Mouse (Mus musculus) heart, embryonic 11.5 days (tissue): ENCODE data around the gene Chek2. TPM values are rescaled to one million over a fixed set of nuclear protein-coding genes. Genes with fewer than 3 reads are reported as not detected.

Experiments used
- ATAC-seq: fragments of 200-750 bp; cut with Nextera tagmentation; replicated peaks from 2 replicates; pipeline ENCODE4 v1.8.0; 2017; ENCODE audit warnings: moderate library complexity; ENCODE audit not compliant: insufficient number of reproducible peaks, low FRiP score, low TSS enrichment
- H3K27ac ChIP-seq: fragments of 300-500 bp; sonication (generic); 2 replicates; pipeline ENCODE4 v1.5.1; 2014; ENCODE audit warnings: mild to moderate bottlenecking, low read depth, low read length
- H3K27me3 ChIP-seq: fragments of 300-500 bp; sonication (generic); 2 replicates; pipeline ENCODE4 v1.6.1; 2014; ENCODE audit warnings: mild to moderate bottlenecking, low read length, mixed read lengths; ENCODE audit not compliant: control insufficient read depth, insufficient read depth
- H3K36me3 ChIP-seq: fragments of 300-500 bp; sonication (generic); 2 replicates; pipeline ENCODE4 v1.6.1; 2014; ENCODE audit warnings: mild to moderate bottlenecking, low read length, moderate library complexity, mixed read lengths; ENCODE audit not compliant: control insufficient read depth, insufficient read depth
- H3K4me1 ChIP-seq: fragments of 300-500 bp; sonication (generic); 2 replicates; pipeline ENCODE4 v1.6.1; 2014; ENCODE audit warnings: low read length; ENCODE audit not compliant: control insufficient read depth, insufficient read depth
- H3K4me2 ChIP-seq: fragments of 300-500 bp; sonication (generic); 2 replicates; pipeline ENCODE4 v1.6.1; 2014; ENCODE audit warnings: mild to moderate bottlenecking, moderate library complexity
- H3K4me3 ChIP-seq: fragments of 300-500 bp; sonication (generic); 2 replicates; pipeline ENCODE4 v1.5.1; 2014; ENCODE audit warnings: low read depth, low read length
- H3K9ac ChIP-seq: fragments of 300-500 bp; sonication (generic); 2 replicates; pipeline ENCODE4 v1.6.1; 2014; ENCODE audit warnings: mild to moderate bottlenecking, low read depth, low read length, moderate library complexity
- H3K9me3 ChIP-seq: fragments of 300-500 bp; sonication (generic); replicated peaks from 2 replicates; pipeline ENCODE4 v1.6.1; 2016; ENCODE audit warnings: low read length; ENCODE audit not compliant: control insufficient read depth
- WGBS: fragments of 180-500 bp; shearing (Covaris S2); extraction: QIAGEN DNeasy Blood & Tissue Kit; methylation state at CpG from one replicate; pipeline ENCODE4 v1.1.7; 2014; ENCODE audit not compliant: insufficient replicate concordance; 5-methylcytosine and 5-hydroxymethylcytosine counted together
- polyA plus RNA-seq: library from polyadenylated mRNA; unstranded; fragments of >200 nt; fragmentation: Nextera tagmentation; extraction: Ambion mirVana; gene quantifications from 2 replicates; pipeline ENCODE4 v1.2.1, GENCODE M21; 2014

Gene Chek2
- polyA plus RNA-seq, 1 experiment from 2014 or later: 27.1 TPM

- H3K9ac ChIP-seq: no peak overlapping the region
- H3K36me3 ChIP-seq: no peaks in the 10 kb centered on the region; the same call in 1 of the 2 replicates
- no peak overlapping the region for H3K27ac ChIP-seq
- ATAC-seq: no peak
- H3K4me2 ChIP-seq: no peak overlapping the region
- H3K4me1 ChIP-seq: peaks cover 25% of the 10 kb centered on the region
- 89% methylated on average over 1 of the region's 1 CpGs for WGBS
- no peaks in the 10 kb centered on the region for H3K27me3 ChIP-seq
- H3K4me3 ChIP-seq: no peak overlapping the region
- no peaks in the 10 kb centered on the region for H3K9me3 ChIP-seq
Observed at GRCm38 (mm10) chr5:110806676-110807075, 33.1 kb upstream of the Chek2 start.

GRCm38 (mm10) chr5:110807453-110807852 is 32.3 kb upstream of the Chek2 start:
- Histone ChIP-seq H3K27ac (peak overlapping the region; percentile 54; the same call in 1 of the 2 replicates), H3K4me2 (peak overlapping the region; percentile 98), H3K4me1 (peaks cover 25% of the 10 kb centered on the region), H3K9me3 (no peaks in the 10 kb centered on the region), H3K4me3 (peak overlapping the region; percentile 93), H3K36me3 (no peaks in the 10 kb centered on the region; the same call in 1 of the 2 replicates), H3K27me3 (no peaks in the 10 kb centered on the region), H3K9ac (peak overlapping the region; percentile 83)
- WGBS: 82% methylated on average over 4 of the region's 4 CpGs
- ATAC-seq: no peak

GRCm38 (mm10) chr5:110808061-110808631 is 31.6 kb upstream of the Chek2 start:
- Histone ChIP-seq H3K9ac (peak overlapping the region; percentile 83), H3K4me2 (peak overlapping the region; percentile 98), H3K27me3 (no peaks in the 10 kb centered on the region), H3K4me3 (peak overlapping the region; percentile 93), H3K9me3 (no peaks in the 10 kb centered on the region), H3K27ac (peak overlapping the region; percentile 54), H3K36me3 (no peaks in the 10 kb centered on the region; the same call in 1 of the 2 replicates), H3K4me1 (peaks cover 25% of the 10 kb centered on the region)
- ATAC-seq: peak; percentile 72
- 3% methylated on average over 14 of the region's 14 CpGs for WGBS

- Histone ChIP-seq H3K4me3 (peak overlapping the region; percentile 93), H3K27me3 (no peaks in the 10 kb centered on the region), H3K9me3 (no peaks in the 10 kb centered on the region), H3K9ac (peak overlapping the region; percentile 83), H3K36me3 (no peaks in the 10 kb centered on the region; the same call in 1 of the 2 replicates), H3K27ac (peak overlapping the region; percentile 80; the same call in 1 of the 2 replicates), H3K4me1 (peaks cover 25% of the 10 kb centered on the region), H3K4me2 (peak overlapping the region; percentile 98)
- peak; percentile 0; the same call in 1 of the 2 replicates for ATAC-seq
- 2% methylated on average over 27 of the region's 27 CpGs for WGBS
Observed at GRCm38 (mm10) chr5:110808821-110809666, 30.7 kb upstream of the Chek2 start.

- peak within 1 kb of the TSS; percentile 93 for H3K4me3 ChIP-seq
- no peaks in the 10 kb centered on the region for H3K9me3 ChIP-seq
- ATAC-seq: peak; percentile 93
- peaks cover 22% of the 10 kb centered on the region for H3K4me1 ChIP-seq
- H3K36me3 ChIP-seq: no peaks in the 10 kb centered on the region; the same call in 1 of the 2 replicates
- no peaks in the 10 kb centered on the region for H3K27me3 ChIP-seq
- WGBS: under 1% methylated on average over 74 of the region's 80 CpGs
- peak within 1 kb of the TSS; percentile 83 for H3K9ac ChIP-seq
- peak within 1 kb of the TSS; percentile 98 for H3K4me2 ChIP-seq
- peak within 1 kb of the TSS; percentile 80 for H3K27ac ChIP-seq
Observed at GRCm38 (mm10) chr5:110809667-110810325, 30.0 kb upstream of the Chek2 start, which contains the start of gene Ulk1. Ulk1 (minus strand) TSS chr5:110810097.

- H3K27ac ChIP-seq: no peak overlapping the region
- no peak overlapping the region for H3K9ac ChIP-seq
- H3K27me3 ChIP-seq: no peaks in the 10 kb centered on the region
- no peak overlapping the region for H3K4me3 ChIP-seq
- WGBS: 82% methylated on average over 4 of the region's 4 CpGs
- no peaks in the 10 kb centered on the region for H3K9me3 ChIP-seq
- H3K4me2 ChIP-seq: no peak overlapping the region
- no peaks in the 10 kb centered on the region for H3K36me3 ChIP-seq
- H3K4me1 ChIP-seq: no peaks in the 10 kb centered on the region
- no peak for ATAC-seq
Observed at GRCm38 (mm10) chr5:110824421-110824820, 15.4 kb upstream of the Chek2 start.

GRCm38 (mm10) chr5:110826781-110827495 is 12.8 kb upstream of the Chek2 start:
- H3K9me3 ChIP-seq: no peaks in the 10 kb centered on the region
- 84% methylated on average over 8 of the region's 8 CpGs for WGBS
- no peak overlapping the region for H3K4me3 ChIP-seq
- H3K4me2 ChIP-seq: no peak overlapping the region
- H3K4me1 ChIP-seq: no peaks in the 10 kb centered on the region
- H3K27ac ChIP-seq: no peak overlapping the region
- no peaks in the 10 kb centered on the region for H3K27me3 ChIP-seq
- H3K36me3 ChIP-seq: no peaks in the 10 kb centered on the region
- no peak for ATAC-seq
- H3K9ac ChIP-seq: no peak overlapping the region

- H3K36me3 ChIP-seq: no peaks in the 10 kb centered on the region
- H3K27ac ChIP-seq: no peak overlapping the region
- H3K9me3 ChIP-seq: no peaks in the 10 kb centered on the region
- H3K9ac ChIP-seq: no peak overlapping the region
- ATAC-seq: no peak
- H3K4me2 ChIP-seq: no peak overlapping the region
- no peaks in the 10 kb centered on the region for H3K4me1 ChIP-seq
- H3K4me3 ChIP-seq: no peak overlapping the region
- H3K27me3 ChIP-seq: no peaks in the 10 kb centered on the region
- 88% methylated on average over 5 of the region's 5 CpGs for WGBS
Observed at GRCm38 (mm10) chr5:110827576-110827975, 12.2 kb upstream of the Chek2 start.
